Comparison of ENCODE assay signal across 8 mouse cellular contexts in the genomic region with DNA sequence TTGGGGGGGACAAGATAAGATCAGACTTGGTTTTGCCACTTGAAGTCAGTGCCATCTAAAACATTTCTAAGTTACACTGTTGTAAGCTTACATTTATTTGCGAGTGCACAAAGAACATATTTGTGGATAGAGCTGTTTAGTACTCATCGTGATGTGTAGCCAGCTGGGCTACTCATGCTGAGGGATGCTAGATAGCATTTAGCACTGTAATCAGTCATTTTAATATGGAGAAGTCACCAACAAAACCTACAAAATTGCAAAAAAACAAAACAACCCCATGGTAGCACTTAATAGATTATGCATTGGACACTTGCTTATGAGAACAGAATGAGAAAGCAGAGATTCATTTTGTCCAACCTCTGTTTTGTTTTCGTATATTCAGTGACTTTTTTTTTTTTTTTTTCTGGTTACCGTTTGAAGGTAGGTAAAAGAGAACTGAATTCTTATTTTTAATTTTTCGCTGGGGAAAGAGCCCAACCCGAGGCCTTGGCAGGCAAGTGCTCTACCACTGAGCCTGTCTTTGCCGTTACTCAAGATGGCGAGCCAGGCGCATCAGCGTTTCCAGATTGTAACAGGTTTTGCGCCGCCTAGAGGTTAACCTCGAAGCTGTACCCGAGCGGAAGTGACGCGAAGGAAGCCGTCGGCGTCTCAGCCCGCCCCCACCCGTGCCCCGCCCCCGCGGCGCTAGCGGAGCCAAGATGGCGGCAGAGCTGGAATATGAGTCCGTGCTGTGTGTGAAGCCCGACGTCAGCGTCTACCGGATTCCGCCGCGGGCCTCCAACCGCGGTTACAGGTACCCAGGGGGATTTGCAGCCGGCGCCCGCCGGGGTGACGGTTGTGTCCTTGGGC. TPM values are rescaled to one million over a fixed set of nuclear protein-coding genes. Genes with fewer than 3 reads are reported as not detected.
DNase-seq lines count a peak whose midpoint lies in the region; ATAC-seq lines count a peak whose summit lies in the region.

A gene (plus strand): TSS at position 604 of the 849 bp plus-strand sequence.

- peak; percentile 90 for ATAC-seq in inflammation-experienced regulatory T-cells, adult 6 months
- peak; percentile 91 for ATAC-seq in megakaryocyte-erythroid progenitor cell, adult 5-6 weeks (replicated peaks; ENCODE audit: low FRiP score, low TSS enrichment, poor library complexity, severe bottlenecking)

- intact Hi-C loops in gastrocnemius, postnatal 14 days (cut with DNase I; ENCODE audit: low total_unique reads) = no loop called here
- intact Hi-C loops in left cerebral cortex, postnatal 10 days (cut with DNase I) = loop anchor here (5.0 kb wide), 2 partner anchors 42 to 207 kb away; no protein-coding TSS in a partner anchor

- peak; percentile 96 to 99 for DNase-seq in adrenal gland, adult (ENCODE audit: inconsistent age in 2 of 2, low spot score in 1 of 2)
- DNase-seq in embryo, embryonic 10.5 days (ENCODE audit: low spot score) = peak; percentile 99
- peak; percentile 97 for DNase-seq in gastrocnemius, postnatal 14 days
- DNase-seq in left cerebral cortex, postnatal 10 days (ENCODE audit: extremely low spot score in 1 of 2, low spot score in 2 of 2) = peak; percentile 98
- DNase-seq in right cerebral cortex, postnatal 25 days = peak; percentile 97
- DNase-seq in urinary bladder, postnatal 4 days (ENCODE audit: low spot score in 2 of 2) = peak; percentile 94 to 98

RNA-seq across cellular contexts. Expression of the gene that starts here (rescaled TPM):
- 10 to 100 TPM; 19.0 to 23.6 TPM for total RNA-seq in gastrocnemius, postnatal 14 days (2021)
- polyA plus RNA-seq in inflammation-experienced regulatory T-cells, adult 6 months (2017; shearing (Covaris generic)) = 10 to 100 TPM; 36.9 to 60.8 (median 55.5) TPM
- 100 to 1,000 TPM; 158 to 160 TPM for total RNA-seq in left cerebral cortex, postnatal 10 days (2021)
- 12.1 and 16.3 TPM in 2 replicates for total RNA-seq in megakaryocyte-erythroid progenitor cell, adult 5-6 weeks (2014; fragmentation: Nextera tagmentation)
- total RNA-seq in megakaryocyte-erythroid progenitor cell, adult 5-6 weeks (2017) = 6.8 and 9.7 TPM in 2 replicates

Comparison
In these comparisons a context has a peak if more than half of its experiments do, and no peak if none do; other contexts are left out.
1. Peak in every context shown above with its lines: DNase-seq and ATAC-seq.
2. RNA of the gene that starts here (total RNA-seq): 158 to 160 TPM in left cerebral cortex, postnatal 10 days; 19.0 to 23.6 TPM in gastrocnemius, postnatal 14 days and 6.8 to 16.3 TPM in megakaryocyte-erythroid progenitor cell, adult 5-6 weeks; every median in the first group is over 4 times any median in the second.